Mouse (Mus musculus): ENCODE measurements around the gene Adgrg6. TPM values are rescaled to one million over a fixed set of nuclear protein-coding genes. Genes with fewer than 3 reads are reported as not detected.
A peak's percentile ranks its signal among the peaks of the same experiment; 100 is the strongest.

Gene Adgrg6
- polyA plus RNA-seq, 1 experiment from 2014 or later = 2.1 TPM

GRCm38 (mm10) chr10:14459330-14459729 is 86.1 kb downstream of the Adgrg6 start:
- no peak overlapping the region for H3K27ac ChIP-seq (replicated peaks)
- no peaks in the 10 kb centered on the region for H3K9me3 ChIP-seq
- H3K4me3 ChIP-seq = no peak overlapping the region
- 95% methylated on average over 10 of the region's 10 CpGs for WGBS
- no peaks in the 10 kb centered on the region for H3K36me3 ChIP-seq
- no peak overlapping the region for H3K9ac ChIP-seq
- no peaks in the 10 kb centered on the region for H3K27me3 ChIP-seq
- ATAC-seq (ENCODE audit: low FRiP score, low read depth) = no peak
- no peaks in the 10 kb centered on the region for H3K4me1 ChIP-seq (replicated peaks)
- H3K4me2 ChIP-seq = no peak overlapping the region

- Histone ChIP-seq H3K4me1 (replicated peaks) (no peaks in the 10 kb centered on the region), H3K27me3 (no peaks in the 10 kb centered on the region)
- 73% methylated on average over 4 of the region's 4 CpGs for WGBS
Measured at GRCm38 (mm10) chr10:14454481-14454880, 91.0 kb downstream of the Adgrg6 start.

DNA sequence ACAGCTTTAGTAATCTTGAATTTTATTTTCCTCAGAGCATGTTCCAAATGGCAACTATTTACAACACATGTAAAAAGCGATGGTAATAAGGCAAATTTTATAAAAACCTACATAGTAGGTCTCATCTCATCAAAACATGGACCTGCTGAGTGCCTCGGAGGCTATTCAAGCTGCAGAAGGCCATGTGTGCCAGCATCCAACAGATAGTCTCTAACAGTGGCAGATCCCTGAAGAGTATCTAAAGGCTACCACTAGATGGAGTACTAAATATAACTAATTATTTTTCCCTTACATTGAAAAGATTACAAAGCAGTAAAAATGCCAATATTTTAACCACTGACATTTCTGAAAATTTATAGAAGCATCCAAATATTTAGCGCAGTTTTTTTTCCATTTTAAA is 93.6 kb downstream of the Adgrg6 start:
- no peak overlapping the region for H3K9ac ChIP-seq
- no peaks in the 10 kb centered on the region for H3K27me3 ChIP-seq

More at GRCm38 (mm10) chr10:14454481-14454880, 91.0 kb downstream of the Adgrg6 start:
- ATAC-seq (ENCODE audit: low FRiP score, low read depth) = no peak
- Histone ChIP-seq H3K36me3 (no peaks in the 10 kb centered on the region), H3K4me2 (no peak overlapping the region), H3K9me3 (no peaks in the 10 kb centered on the region), H3K9ac (no peak overlapping the region), H3K4me3 (no peak overlapping the region), H3K27ac (replicated peaks) (no peak overlapping the region)

GRCm38 (mm10) chr10:14450073-14450472 is 95.4 kb downstream of the Adgrg6 start:
- WGBS = 73% methylated on average over 7 of the region's 7 CpGs
- H3K4me2 ChIP-seq = no peak overlapping the region
- H3K9ac ChIP-seq = no peak overlapping the region
- H3K4me3 ChIP-seq = no peak overlapping the region
- H3K4me1 ChIP-seq (replicated peaks) = no peaks in the 10 kb centered on the region
- ATAC-seq (ENCODE audit: low FRiP score, low read depth) = no peak
- no peaks in the 10 kb centered on the region for H3K27me3 ChIP-seq
- no peaks in the 10 kb centered on the region for H3K36me3 ChIP-seq
- no peak overlapping the region for H3K27ac ChIP-seq (replicated peaks)
- no peaks in the 10 kb centered on the region for H3K9me3 ChIP-seq

More for the DNA sequence above, 93.6 kb downstream of the Adgrg6 start:
- ATAC-seq (ENCODE audit: low FRiP score, low read depth) = no peak
- no peak overlapping the region for H3K27ac ChIP-seq (replicated peaks)
- 27% methylated on average over 3 of the region's 3 CpGs for WGBS
- H3K9me3 ChIP-seq = no peaks in the 10 kb centered on the region
- H3K36me3 ChIP-seq = no peaks in the 10 kb centered on the region
- no peaks in the 10 kb centered on the region for H3K4me1 ChIP-seq (replicated peaks)
- H3K4me3 ChIP-seq = no peak overlapping the region
- H3K4me2 ChIP-seq = no peak overlapping the region

DNA sequence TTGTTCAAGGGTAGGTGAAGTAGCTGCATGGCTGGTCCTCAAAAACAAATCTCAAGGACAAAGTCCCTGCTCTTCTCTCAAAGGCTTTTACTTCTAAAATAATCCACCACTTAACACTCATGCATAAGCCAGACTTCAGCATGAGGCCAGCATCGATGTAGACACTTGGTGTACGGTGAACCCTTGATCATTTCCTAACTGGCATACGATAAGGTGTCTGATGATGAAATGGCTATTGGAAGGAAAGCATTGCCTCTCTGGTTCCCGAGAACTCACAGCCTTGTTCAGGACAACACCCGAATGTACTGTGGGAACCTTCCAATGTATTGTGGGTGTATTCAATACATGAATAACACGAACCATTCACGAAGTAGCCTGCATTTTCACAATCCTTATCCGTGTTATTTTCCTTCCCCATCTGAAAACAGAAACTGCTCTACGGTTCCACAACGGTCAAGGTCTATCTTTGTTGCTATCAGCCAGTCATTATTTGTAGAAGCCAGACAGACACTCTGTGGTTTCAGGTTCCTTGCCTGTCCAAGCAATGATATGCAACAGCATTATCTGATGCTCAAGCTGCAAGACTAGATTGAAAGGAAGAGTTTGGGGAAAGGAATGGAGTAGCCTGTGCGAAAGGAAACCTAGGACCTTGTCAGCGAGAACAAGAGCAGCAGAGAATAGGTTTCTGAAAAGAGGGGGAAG is 99.7 kb downstream of the Adgrg6 start:
- Histone ChIP-seq H3K4me2 (no peak overlapping the region), H3K4me3 (no peak overlapping the region), H3K36me3 (no peaks in the 10 kb centered on the region), H3K9ac (no peak overlapping the region), H3K27ac (replicated peaks) (no peak overlapping the region), H3K4me1 (replicated peaks) (no peaks in the 10 kb centered on the region), H3K9me3 (no peaks in the 10 kb centered on the region), H3K27me3 (no peaks in the 10 kb centered on the region)
- ATAC-seq (ENCODE audit: low FRiP score, low read depth) = no peak
- 92% methylated on average over 12 of the region's 12 CpGs for WGBS

DNA sequence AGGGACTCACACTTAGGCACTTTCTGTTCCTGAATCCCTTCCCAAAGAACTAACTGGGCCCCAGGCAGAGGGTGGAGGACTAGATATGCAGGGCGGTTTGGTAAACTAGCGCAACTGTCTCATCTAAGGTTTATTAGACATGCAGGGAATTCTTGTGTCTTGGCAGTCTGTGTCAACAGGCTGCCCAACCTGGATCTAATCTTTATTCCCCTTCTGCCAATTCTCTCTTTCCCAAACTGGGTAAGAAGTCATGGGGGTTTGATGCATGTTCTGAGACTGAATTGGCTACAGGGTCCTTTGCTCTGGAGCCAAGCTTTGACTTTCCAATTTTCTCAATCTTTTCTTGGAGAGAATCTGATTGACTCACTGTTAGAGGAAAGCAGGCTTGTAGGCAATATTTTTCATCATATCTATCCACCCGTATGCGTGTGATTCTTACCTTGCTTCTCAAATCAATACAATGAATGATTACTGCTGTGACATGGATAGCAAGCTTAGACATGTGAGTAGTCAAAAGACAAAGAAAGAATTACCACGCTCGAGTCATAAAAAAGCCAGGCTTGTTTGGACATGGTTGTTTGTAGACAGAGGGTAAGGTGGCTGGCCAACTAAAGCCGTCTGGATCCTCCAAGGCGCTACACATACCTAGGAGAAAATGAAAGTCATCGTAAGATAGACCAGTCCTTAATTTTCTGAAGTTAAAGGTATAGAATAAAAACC is 104.4 kb downstream of the Adgrg6 start:
- ATAC-seq (ENCODE audit: low FRiP score, low read depth) = no peak

GRCm38 (mm10) chr10:14404070-14404469 is 141.4 kb downstream of the Adgrg6 start:
- H3K4me2 ChIP-seq = no peak overlapping the region
- no peak overlapping the region for H3K9ac ChIP-seq
- no peaks in the 10 kb centered on the region for H3K27me3 ChIP-seq
- peaks cover 12% of the 10 kb centered on the region for H3K9me3 ChIP-seq
- no peak overlapping the region for H3K4me3 ChIP-seq
- no peak for ATAC-seq (ENCODE audit: low FRiP score, low read depth)
- H3K36me3 ChIP-seq = no peaks in the 10 kb centered on the region
- WGBS = 84% methylated on average over 1 of the region's 1 CpGs
- H3K4me1 ChIP-seq (replicated peaks) = no peaks in the 10 kb centered on the region
- H3K27ac ChIP-seq (replicated peaks) = no peak overlapping the region

More for the DNA sequence above, 104.4 kb downstream of the Adgrg6 start:
- Histone ChIP-seq H3K36me3 (no peaks in the 10 kb centered on the region), H3K9ac (no peak overlapping the region), H3K4me3 (no peak overlapping the region), H3K4me2 (no peak overlapping the region), H3K9me3 (no peaks in the 10 kb centered on the region), H3K27ac (replicated peaks) (no peak overlapping the region), H3K27me3 (no peaks in the 10 kb centered on the region), H3K4me1 (replicated peaks) (no peaks in the 10 kb centered on the region)
- 91% methylated on average over 9 of the region's 9 CpGs for WGBS

DNA sequence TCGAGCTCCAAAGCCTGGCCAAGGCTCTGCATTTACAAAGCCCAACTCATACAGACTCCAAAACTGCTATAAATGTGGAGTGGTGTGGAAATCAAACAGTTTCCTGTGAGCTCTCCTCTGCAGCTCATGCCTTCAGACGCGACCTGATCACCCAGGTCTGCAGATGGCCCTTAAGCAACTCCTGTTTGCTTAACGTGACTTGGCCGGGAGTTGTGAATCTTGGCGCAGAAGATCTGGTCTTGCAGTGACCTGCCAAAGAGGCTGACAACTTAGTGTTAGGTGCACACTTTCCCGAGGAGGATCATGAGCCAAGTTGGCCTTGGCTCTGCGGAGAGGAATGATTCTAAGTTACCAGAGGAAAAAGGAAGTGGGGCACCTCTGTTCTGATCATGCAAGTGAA is 143.7 kb downstream of the Adgrg6 start:
- peaks cover 4% of the 10 kb centered on the region for H3K9me3 ChIP-seq
- 83% methylated on average over 8 of the region's 8 CpGs for WGBS
- no peak overlapping the region for H3K4me3 ChIP-seq
- no peak overlapping the region for H3K4me2 ChIP-seq
- H3K27me3 ChIP-seq = no peaks in the 10 kb centered on the region
- H3K27ac ChIP-seq (replicated peaks) = no peak overlapping the region
- no peaks in the 10 kb centered on the region for H3K36me3 ChIP-seq
- no peak overlapping the region for H3K9ac ChIP-seq
- no peaks in the 10 kb centered on the region for H3K4me1 ChIP-seq (replicated peaks)
- ATAC-seq (ENCODE audit: low FRiP score, low read depth) = no peak

DNA sequence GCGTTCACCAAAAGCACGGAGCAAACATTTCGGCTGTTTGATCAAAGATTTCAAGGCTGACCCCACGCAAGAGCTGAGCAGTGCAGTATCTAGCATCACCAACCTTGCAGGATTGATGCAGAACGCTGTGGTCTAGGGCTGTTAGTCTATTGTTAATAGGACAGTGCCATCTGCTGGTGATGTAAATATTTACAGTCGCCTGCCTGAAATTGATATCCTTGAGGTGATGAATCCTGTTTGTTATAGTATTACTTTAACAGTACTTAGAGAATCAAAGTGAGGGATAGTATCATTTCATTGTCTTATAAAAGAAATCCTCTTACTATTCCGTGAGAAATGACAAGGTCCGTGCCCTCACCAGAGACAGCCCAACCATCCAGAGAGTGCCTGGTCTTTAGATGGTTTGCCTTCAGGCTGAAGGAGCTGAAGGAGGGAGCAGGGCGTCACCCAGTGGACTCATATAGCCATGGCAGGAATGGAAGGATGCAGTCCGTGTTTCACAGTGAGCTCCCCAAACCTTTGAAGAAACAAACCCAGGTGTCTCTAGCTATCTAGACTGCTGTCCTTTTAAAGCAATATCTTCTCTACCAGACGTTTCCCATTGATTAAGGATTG is 154.3 kb downstream of the Adgrg6 start:
- H3K4me2 ChIP-seq = peak overlapping the region; percentile 30
- no peaks in the 10 kb centered on the region for H3K27me3 ChIP-seq
- H3K27ac ChIP-seq (replicated peaks) = no peak overlapping the region
- no peak overlapping the region for H3K9ac ChIP-seq
- H3K9me3 ChIP-seq = no peaks in the 10 kb centered on the region
- 15% methylated on average over 11 of the region's 11 CpGs for WGBS
- H3K4me1 ChIP-seq (replicated peaks) = 0 out of 2 replicates have a peak, but pooled peaks cover 3% of the 10 kb centered on the region
- H3K4me3 ChIP-seq = no peak overlapping the region
- peak; percentile 95 for ATAC-seq (ENCODE audit: low FRiP score, low read depth)
- no peaks in the 10 kb centered on the region for H3K36me3 ChIP-seq

- no peaks in the 10 kb centered on the region for H3K36me3 ChIP-seq
- H3K4me1 ChIP-seq (replicated peaks) = no peaks in the 10 kb centered on the region
- H3K27me3 ChIP-seq = no peaks in the 10 kb centered on the region
- no peak for ATAC-seq (ENCODE audit: low FRiP score, low read depth)
- no peaks in the 10 kb centered on the region for H3K9me3 ChIP-seq
- H3K4me2 ChIP-seq = no peak overlapping the region
- no peak overlapping the region for H3K4me3 ChIP-seq
- no peak overlapping the region for H3K27ac ChIP-seq (replicated peaks)
- WGBS = 89% methylated on average over 5 of the region's 5 CpGs
- H3K9ac ChIP-seq = no peak overlapping the region
Measured at GRCm38 (mm10) chr10:14385574-14385973, 159.9 kb downstream of the Adgrg6 start.

DNA sequence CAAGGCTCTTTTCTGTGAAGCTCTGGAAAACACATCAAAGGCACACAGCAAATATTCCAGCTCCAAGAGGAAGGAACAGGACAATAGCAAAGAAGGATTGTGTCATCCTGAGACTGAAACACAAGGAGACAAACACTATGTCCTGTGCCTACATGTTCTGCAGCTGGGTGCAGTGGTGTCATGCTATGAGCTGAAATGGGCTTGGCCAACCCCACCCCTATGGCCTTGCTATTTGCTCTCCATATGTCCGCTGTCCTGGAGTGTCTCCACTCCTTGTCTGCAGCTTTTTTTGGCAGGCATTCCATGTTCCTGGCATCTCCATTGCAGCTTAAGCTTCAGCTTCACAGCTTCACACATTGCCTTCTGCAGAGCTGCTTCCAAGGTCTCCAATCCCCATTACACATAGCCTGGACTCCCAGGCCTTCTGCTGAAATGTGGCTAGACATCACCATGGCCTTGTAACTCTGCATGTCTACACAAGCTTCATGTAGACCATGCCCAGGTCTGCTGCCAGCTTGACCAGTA is 180.3 kb downstream of the Adgrg6 start:
- Histone ChIP-seq H3K9me3 (no peaks in the 10 kb centered on the region), H3K4me3 (no peak overlapping the region), H3K27me3 (no peaks in the 10 kb centered on the region), H3K4me1 (replicated peaks) (no peaks in the 10 kb centered on the region), H3K9ac (no peak overlapping the region), H3K4me2 (no peak overlapping the region), H3K36me3 (no peaks in the 10 kb centered on the region), H3K27ac (replicated peaks) (no peak overlapping the region)
- 85% methylated on average over 1 of the region's 1 CpGs for WGBS
- no peak for ATAC-seq (ENCODE audit: low FRiP score, low read depth)

GRCm38 (mm10) chr10:14363226-14363625 is 182.2 kb downstream of the Adgrg6 start:
- no peaks in the 10 kb centered on the region for H3K27me3 ChIP-seq
- H3K4me1 ChIP-seq (replicated peaks) = no peaks in the 10 kb centered on the region
- no peak overlapping the region for H3K27ac ChIP-seq (replicated peaks)
- H3K9ac ChIP-seq = no peak overlapping the region
- 97% methylated on average over 2 of the region's 2 CpGs for WGBS
- H3K4me3 ChIP-seq = no peak overlapping the region
- H3K36me3 ChIP-seq = no peaks in the 10 kb centered on the region
- H3K4me2 ChIP-seq = no peak overlapping the region
- H3K9me3 ChIP-seq = no peaks in the 10 kb centered on the region
- no peak for ATAC-seq (ENCODE audit: low FRiP score, low read depth)
